Mouse (Mus musculus): ENCODE measurements around the gene Mbtd1.

DNA sequence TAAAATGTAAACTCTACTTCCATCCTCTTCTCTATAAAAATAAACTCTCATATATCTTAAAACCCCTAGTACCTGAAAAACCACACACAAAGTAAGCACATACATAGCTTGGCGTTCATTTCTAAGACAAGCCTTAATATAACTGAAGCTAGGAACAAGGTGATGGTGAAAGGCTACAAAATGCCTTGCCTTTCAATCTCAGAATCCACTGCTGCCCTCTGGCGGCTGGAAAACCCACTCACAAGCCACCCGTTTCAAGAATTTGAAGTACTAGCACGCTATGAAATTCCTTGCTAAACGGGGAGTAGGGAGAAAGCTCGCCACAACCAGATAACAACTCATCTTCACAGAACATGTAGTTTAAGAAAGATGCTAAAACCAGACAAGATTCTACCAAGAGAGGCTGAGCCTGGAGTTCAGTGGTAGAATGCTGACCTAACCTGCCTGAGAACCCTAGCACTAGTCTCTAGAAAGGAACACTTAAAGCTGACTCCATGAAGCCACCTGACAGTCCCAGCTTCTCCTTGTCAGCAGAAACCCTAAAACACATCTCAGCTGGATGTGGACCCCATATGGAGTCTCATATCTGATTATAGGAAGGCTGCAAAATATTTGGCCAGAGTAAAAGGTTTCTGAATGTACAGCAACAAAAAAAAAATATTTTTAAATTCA, 29.2 kb upstream of the Mbtd1 start:
- TF ChIP-seq CTCF (IDR thresholded peaks at IDR 0.05; ENCODE audit: low read depth) = peak; percentile 90
- no peak for TF ChIP-seq EP300 (optimal IDR thresholded peaks at IDR 0.05)

Measured in stomach, postnatal 0 days (tissue).